8 mouse cellular contexts compared by ENCODE assay signal in genomic region chr8:124265798-124266197, GRCm38 (mm10). TPM values are rescaled to one million over a fixed set of nuclear protein-coding genes. Genes with fewer than 3 reads are reported as not detected.
DNase-seq lines count a peak whose midpoint lies in the region; ATAC-seq lines count a peak whose summit lies in the region.

No protein-coding gene starts in this region.

- 48% methylated on average over 8 of the region's 8 CpGs for WGBS in kidney, embryonic 14.5 days

- no peak overlapping the region for H3K4me2 ChIP-seq in kidney, embryonic 14.5 days (replicated peaks; ENCODE audit: low read depth, low read length)

- peak; percentile 55; the same call in 1 of the 2 replicates for ATAC-seq in kidney, embryonic 14.5 days (ENCODE audit: low FRiP score, low TSS enrichment)
- peak; percentile 82 for ATAC-seq in monocyte, adult 5-6 weeks (replicated peaks; ENCODE audit: insufficient number of reproducible peaks, low FRiP score, low TSS enrichment, poor library complexity, severe bottlenecking)

- no peaks in the 10 kb centered on the region for H3K9me3 ChIP-seq in kidney, embryonic 14.5 days (ENCODE audit: control insufficient read depth, low read length)

- intact Hi-C loops in heart, postnatal 10 days (cut with DNase I), result no loop called here
- intact Hi-C loops in left cerebral cortex, postnatal 36 days (cut with DNase I), result no loop called here

- no peaks in the 10 kb centered on the region for H3K36me3 ChIP-seq in kidney, embryonic 14.5 days (ENCODE audit: control insufficient read depth, insufficient read depth, low read length)

- no peak for DNase-seq in kidney, postnatal 14 days
- DNase-seq in adrenal gland, postnatal 14 days, result peak; percentile 53
- DNase-seq in heart, postnatal 10 days, result peak; percentile 57 to 70
- DNase-seq in left cerebral cortex, postnatal 36 days (ENCODE audit: low spot score in 2 of 2), result no peak
- DNase-seq in frontal cortex, postnatal 14 days (ENCODE audit: low spot score in 2 of 2), result no peak
- no peak for DNase-seq in cerebellum, adult 9-10 months

- H3K4me1 ChIP-seq in kidney, embryonic 14.5 days (ENCODE audit: control insufficient read depth, insufficient read depth, low read length), result peaks cover 40% of the 10 kb centered on the region

- no peaks in the 10 kb centered on the region for H3K27me3 ChIP-seq in kidney, embryonic 14.5 days (ENCODE audit: control insufficient read depth, insufficient read depth, low read length)

- H3K9ac ChIP-seq in kidney, embryonic 14.5 days (ENCODE audit: low read depth, low read length), result no peak overlapping the region

- no peak overlapping the region for H3K27ac ChIP-seq in kidney, embryonic 14.5 days (ENCODE audit: low read depth, low read length)

- H3K4me3 ChIP-seq in kidney, embryonic 14.5 days (ENCODE audit: low read length), result no peak overlapping the region

RNA-seq across cellular contexts. Expression of gene Galnt2, which starts 34.6 kb away (rescaled TPM):
- polyA plus RNA-seq in kidney, embryonic 14.5 days (2014; fragmentation: Nextera tagmentation; extraction: Ambion mirVana), result 41.6 and 57.7 TPM in 2 replicates
- 45.4 and 57.5 TPM in 2 replicates for total RNA-seq in adrenal gland, postnatal 14 days (2021)
- total RNA-seq in heart, postnatal 10 days (2021), result 10 to 100 TPM; 45.6 to 51.4 TPM
- total RNA-seq in monocyte, adult 5-6 weeks (2017), result 39.5 to 77.2 TPM (median 42.9 TPM) in 3 replicates
- total RNA-seq in left cerebral cortex, postnatal 36 days (2021), result 10 to 100 TPM; 45.4 to 49.7 TPM

Comparison
In these comparisons a context has a peak if more than half of its experiments do, and no peak if none do; other contexts are left out.
1. DNase-seq: peak in adrenal gland, postnatal 14 days (single experiment) and heart, postnatal 10 days (2 of 2); none in kidney, postnatal 14 days (single experiment), left cerebral cortex, postnatal 36 days (0 of 2), frontal cortex, postnatal 14 days (0 of 2) and cerebellum, adult 9-10 months (single experiment).